Mouse (Mus musculus) left cerebral cortex, adult 11 months (tissue): ENCODE data around the gene Psmd4.
A peak's percentile ranks its signal among the peaks of the same experiment; 100 is the strongest.
"Not testable (repeated sequence)": the region's sequence is repeated elsewhere in the genome, so short reads cannot be mapped to it uniquely, and the experiment has no call there.

Experiments used
- DNase-seq: peaks from one replicate; pipeline ENCODE4 v3.0.0; 2022; ENCODE audit warnings: low spot score

The Psmd4 gene

GRCm38 (mm10) chr3:95024551-95024950, 17.9 kb downstream of the Psmd4 start:
- no peak for DNase-seq

GRCm38 (mm10) chr3:95020956-95021355, 21.5 kb downstream of the Psmd4 start:
- not testable (repeated sequence) for DNase-seq

DNA sequence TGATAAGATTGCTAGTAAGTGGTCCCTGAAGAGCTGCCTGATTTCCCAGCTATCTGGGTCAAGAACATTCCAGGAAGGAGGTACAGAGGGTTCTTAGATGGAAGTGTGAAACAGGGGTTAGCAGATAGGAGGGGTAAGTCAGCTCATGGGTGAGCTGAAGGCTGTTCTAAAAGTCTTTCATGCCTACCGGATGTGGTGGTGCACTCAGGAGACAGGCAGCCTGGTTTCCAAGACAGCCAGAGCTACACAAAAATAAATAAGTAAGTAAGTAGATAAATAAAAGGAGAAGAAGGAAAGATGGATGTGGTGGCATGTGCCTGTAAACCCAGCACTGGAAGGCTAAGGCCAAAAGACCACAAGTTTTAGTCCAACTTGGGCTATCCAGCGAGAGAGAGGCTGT, 23.7 kb downstream of the Psmd4 start:
- DNase-seq, result no peak

DNA sequence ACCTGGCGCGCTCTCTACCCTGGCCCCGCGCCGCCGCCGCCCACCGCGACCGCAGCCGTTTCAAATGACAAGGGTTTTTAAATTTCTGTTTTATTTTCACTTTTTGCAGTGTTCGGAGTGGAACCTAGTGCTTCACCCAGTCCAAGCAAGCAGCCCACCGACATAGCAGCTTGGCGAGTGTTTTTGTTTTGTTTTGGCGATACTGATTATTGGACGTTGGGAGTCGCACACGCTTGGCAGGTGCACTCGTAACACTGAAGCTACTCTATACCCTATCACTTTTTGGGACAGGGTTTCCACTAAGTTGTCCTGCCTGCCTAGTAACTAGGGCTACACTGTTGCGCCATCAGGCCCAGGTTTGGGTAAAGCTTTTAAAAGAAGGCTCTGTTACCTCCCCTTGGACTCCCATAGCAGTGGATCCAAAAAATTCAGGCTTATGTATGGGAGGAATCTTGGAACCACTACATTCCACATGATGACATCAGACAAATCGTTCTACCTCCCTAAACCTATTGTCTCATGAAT, 25.8 kb downstream of the Psmd4 start:
- DNase-seq, result no peak

DNA sequence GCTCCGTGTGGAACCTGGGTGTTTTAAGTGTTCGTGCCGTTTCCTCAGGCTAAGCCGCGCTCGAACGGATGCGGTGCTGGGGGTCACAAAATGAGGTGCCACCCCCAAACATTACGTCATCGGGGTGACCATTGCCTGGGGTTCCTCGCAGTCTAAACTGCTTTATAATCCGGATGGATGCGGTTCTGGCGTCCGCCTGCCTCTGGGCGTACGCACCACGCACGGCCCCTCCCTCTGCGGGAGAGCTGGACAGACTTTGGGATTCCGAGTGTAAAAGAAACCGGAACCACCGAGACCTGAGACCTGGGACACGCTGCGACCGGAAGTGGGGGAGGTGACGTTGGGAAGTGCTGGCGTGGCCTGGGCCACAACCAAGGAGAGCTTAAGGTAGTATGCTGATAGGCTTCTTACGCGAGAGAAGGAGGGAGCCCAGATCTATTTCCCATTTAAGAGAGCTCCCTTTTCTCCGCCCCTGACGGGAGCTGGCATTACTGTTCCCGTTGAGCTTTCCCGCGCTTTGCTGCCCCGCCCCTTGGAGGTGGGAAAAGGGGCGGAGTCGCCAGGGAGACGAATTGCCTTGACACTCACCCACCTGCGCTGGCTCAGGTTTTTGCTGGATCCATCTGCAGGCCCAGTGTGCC, 26.4 kb downstream of the Psmd4 start:
- DNase-seq, result peak; percentile 92

DNA sequence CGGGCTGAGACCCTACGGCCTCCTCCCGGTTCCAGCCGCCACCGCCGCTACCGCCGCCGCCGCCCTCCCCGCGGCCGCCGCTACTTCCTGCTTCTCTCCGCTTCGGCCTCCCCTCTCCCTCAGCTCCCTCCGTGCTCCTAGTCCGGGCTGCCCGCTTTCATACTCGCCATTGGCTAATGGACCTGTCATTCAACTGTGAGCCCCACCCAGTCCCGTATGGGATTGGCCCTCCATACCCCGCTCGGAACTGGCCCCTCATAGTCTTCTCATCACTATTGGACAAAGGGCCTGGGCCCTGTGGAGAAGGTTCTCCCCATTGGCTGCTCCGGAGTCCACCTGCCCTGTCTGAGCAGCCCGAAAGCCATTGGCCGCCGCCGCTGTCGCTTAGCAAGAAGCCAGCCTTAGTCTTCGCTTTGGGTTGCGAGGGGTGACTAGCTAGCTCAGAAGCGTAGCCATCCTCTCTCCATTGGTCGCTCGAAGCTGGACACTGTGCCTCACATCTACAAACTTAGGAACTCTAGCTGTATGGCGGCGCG, 27.0 kb downstream of the Psmd4 start, which contains the start of gene Zfp687:
TSS of gene Zfp687 (minus strand) at position 112 of the 536 bp plus-strand sequence.
- DNase-seq, result peak; percentile 100

GRCm38 (mm10) chr3:95014428-95015151, 27.8 kb downstream of the Psmd4 start:
- DNase-seq, result no peak

DNA sequence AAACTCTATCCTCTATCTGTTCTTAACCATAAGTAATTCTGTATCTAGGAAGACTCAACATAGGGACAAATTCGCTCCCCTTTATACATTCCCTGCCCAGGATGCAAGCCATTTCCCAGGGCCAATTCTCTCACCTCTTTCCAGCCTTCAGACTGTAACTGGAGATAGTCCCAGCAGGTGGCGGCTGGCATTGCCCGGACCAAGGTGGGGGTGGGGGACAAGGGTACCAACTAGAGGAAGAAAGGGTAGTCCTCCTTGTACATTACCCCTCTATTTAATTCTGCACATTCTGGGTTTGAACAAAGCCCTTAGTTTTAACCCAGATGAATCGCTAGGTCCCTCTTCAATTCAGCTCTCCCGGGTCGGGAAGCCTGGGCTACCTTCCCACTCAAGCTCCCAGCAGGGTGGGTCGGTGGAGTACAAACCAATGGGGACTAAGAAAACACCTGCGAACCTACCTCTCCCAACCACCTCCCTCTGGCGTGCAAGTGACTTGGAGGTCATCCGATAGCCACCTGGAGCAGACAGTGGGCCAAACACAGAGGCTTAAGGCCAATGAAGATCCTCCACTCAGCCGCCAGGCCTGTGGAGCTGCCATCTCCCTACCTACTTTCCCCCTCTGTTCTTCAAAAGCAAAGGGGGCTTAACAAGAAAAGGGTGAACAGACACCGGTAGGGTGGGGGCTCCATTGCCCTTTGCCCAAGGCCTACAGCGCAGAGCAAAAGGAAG, 28.6 kb downstream of the Psmd4 start:
- no peak for DNase-seq

GRCm38 (mm10) chr3:95012982-95013381, 29.4 kb downstream of the Psmd4 start:
- DNase-seq, result no peak

DNA sequence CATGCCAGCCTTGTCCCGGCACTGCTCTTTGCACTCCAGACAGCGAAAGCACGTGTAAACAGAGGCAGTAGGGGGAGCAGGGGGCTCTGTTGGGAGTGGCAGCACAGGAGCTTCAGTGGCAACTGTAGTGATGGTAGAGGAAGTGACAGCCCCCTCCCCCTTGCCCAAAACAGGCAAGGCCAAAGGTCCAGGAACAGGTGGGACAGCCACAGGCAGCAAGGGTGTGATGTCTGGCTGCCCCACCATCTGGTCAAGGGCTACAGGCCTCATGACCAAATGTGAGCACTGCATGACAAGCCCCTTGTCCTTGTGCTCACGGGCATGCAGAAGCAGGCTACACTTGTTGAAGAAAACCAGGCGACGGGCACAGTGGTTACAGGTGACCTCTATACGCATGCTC, 32.0 kb downstream of the Psmd4 start:
- DNase-seq, result no peak

DNA sequence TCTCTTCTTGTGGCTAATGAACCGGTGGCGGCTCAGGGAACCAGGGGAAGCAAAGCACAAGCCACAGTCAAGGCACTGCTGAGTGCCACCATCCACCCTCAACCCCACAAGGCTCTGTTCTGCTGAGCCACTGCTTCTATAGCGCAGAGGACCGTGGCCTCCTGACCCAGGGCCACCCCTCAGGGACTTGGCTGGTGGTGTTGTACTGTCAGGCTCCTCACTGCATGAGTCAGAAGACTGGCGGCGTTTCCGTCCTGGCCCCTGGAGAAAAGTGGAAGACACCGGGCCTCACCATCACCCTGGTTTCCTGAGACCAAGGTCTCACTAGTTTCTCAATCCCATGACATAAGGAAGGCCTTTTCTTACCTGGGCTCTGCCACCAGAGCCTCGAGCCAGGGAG, 34.7 kb downstream of the Psmd4 start:
- DNase-seq, result no peak

- DNase-seq, result no peak
These were observed 36.8 kb downstream of the Psmd4 start for GRCm38 (mm10) chr3:95005651-95006050.

DNA sequence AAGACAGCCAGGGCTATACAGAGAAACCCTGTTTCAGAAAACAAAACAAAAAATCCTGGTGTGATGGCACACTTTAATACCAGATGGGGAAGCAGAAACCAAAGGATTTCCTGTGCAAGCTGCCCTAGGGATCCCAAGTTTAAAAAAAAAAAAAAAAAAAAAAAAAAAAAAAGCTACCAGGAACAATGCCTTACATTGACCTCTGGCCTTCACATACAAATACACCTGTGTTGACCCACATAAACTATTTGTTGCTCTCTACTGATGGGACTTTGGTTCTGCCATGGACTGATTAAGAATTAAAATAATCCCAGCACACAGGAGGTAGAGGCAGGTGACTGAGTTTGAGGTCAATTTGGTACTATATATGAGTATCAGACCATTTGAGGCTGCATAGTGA, 39.1 kb downstream of the Psmd4 start:
- DNase-seq, result no peak

- DNase-seq, result no peak
These were observed 39.8 kb downstream of the Psmd4 start for GRCm38 (mm10) chr3:95002569-95002968.

- DNase-seq, result peak; percentile 62
These were observed 45.5 kb downstream of the Psmd4 start for GRCm38 (mm10) chr3:94996946-94997345.

GRCm38 (mm10) chr3:94989159-94989761, 53.2 kb downstream of the Psmd4 start:
- DNase-seq, result no peak

DNA sequence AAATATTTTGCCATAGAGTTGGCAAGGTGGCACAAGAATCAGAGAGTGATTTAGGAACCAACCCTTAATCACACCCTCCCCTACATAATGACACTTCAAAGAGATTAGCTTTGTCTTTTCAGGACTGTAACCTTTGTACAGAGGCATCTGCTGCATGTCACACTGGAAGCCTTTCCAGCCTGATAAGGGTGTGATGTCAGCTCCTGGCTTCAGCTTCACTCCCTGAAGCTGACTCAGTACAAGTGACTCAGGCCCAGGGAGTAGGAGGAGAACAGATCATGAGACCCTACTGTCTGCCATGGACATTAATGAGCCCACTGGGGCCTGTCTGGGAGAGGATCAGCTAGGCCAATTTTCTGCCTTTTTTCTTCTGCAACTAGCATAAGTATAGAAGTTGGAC, 54.8 kb downstream of the Psmd4 start:
- no peak for DNase-seq

DNA sequence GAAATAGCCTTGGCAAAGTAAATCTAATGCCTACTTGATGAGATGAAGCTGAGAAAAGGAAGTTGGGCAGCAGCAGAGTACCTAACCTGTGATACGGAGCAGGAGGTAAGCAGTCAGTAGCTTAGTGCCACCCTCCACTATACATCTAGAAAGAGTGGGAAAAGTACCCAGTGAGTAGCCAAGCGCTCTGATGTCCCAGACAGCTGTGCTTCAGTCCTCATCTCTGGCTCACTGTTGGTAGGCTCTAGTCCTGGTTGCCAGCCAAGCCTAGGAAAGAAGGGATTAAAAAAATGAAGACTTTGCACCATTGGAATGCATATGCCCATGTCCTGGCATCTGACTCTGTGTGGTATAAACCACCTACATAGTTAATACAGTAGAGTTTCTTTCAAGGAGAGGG, 56.9 kb downstream of the Psmd4 start:
- DNase-seq, result no peak

GRCm38 (mm10) chr3:94984312-94984711, 58.1 kb downstream of the Psmd4 start:
- DNase-seq, result no peak
